Comparison of ENCODE assay signal across 24 mouse cellular contexts in genomic region chr11:53233590-53233989, GRCm38 (mm10).
"Had no signal": no experiment of that assay in that cellular context is flagged by ENCODE, and none has a peak within 500 bp of the region (broad histone marks: within the 10 kb centered on the region; RNA-seq: fewer than 3 reads in every experiment).

No protein-coding gene starts in this region.

- DNase-seq: gastrocnemius, adult 2 months; gastrocnemius, postnatal 10 days; gastrocnemius, postnatal 25 days; heart, adult 11 months; heart, adult 2 months; heart, postnatal 10 days; kidney, adult 11 months; kidney, adult 2 months; kidney, adult 9 months; kidney, postnatal 14 days; kidney, postnatal 36 days; layer of hippocampus, postnatal 36 days; left cerebral cortex, postnatal 4 days had no signal

- H3K9ac ChIP-seq: heart, embryonic 13.5 days; hindbrain, embryonic 13.5 days; hindbrain, embryonic 15.5 days; kidney, embryonic 15.5 days; limb, embryonic 13.5 days; limb, embryonic 15.5 days; liver, embryonic 12.5 days had no signal

- H3K4me1 ChIP-seq: limb, embryonic 13.5 days; limb, embryonic 15.5 days; liver, embryonic 12.5 days had no signal

- H3K27ac ChIP-seq: gastrocnemius, adult 2 months; heart, adult 2 months; heart, embryonic 13.5 days; hindbrain, embryonic 13.5 days; hindbrain, embryonic 15.5 days; hindbrain, postnatal 0 days; kidney, embryonic 15.5 days; kidney, postnatal 0 days; limb, embryonic 13.5 days; limb, embryonic 15.5 days; liver, embryonic 12.5 days had no signal

- H3K27me3 ChIP-seq: heart, embryonic 13.5 days; hindbrain, embryonic 13.5 days; hindbrain, embryonic 15.5 days; kidney, embryonic 15.5 days; limb, embryonic 13.5 days; limb, embryonic 15.5 days; liver, embryonic 12.5 days had no signal

- ATAC-seq: hindbrain, postnatal 0 days; intestine, embryonic 16.5 days; liver, embryonic 12.5 days had no signal

- H3K4me3 ChIP-seq: gastrocnemius, adult 2 months; heart, adult 2 months; heart, embryonic 13.5 days; hindbrain, embryonic 13.5 days; hindbrain, embryonic 15.5 days; kidney, embryonic 15.5 days; limb, embryonic 13.5 days; limb, embryonic 15.5 days; liver, embryonic 12.5 days had no signal

- H3K36me3 ChIP-seq: heart, embryonic 13.5 days; hindbrain, embryonic 13.5 days; hindbrain, embryonic 15.5 days; kidney, embryonic 15.5 days; limb, embryonic 13.5 days; limb, embryonic 15.5 days; liver, embryonic 12.5 days had no signal

- H3K9me3 ChIP-seq: heart, embryonic 13.5 days; hindbrain, embryonic 13.5 days; hindbrain, embryonic 15.5 days; kidney, embryonic 15.5 days; limb, embryonic 15.5 days; liver, embryonic 12.5 days had no signal

- H3K4me2 ChIP-seq: heart, embryonic 11.5 days; heart, embryonic 13.5 days; hindbrain, embryonic 13.5 days; hindbrain, embryonic 15.5 days; kidney, embryonic 15.5 days; limb, embryonic 13.5 days; limb, embryonic 15.5 days; liver, embryonic 12.5 days had no signal
